Mouse (Mus musculus) E14TG2a.4 (cell line): Measurements from ENCODE around the gene Gm20388.

ENCODE experiments used
- CTCF ChIP-seq: conservative IDR thresholded peaks from 2 replicates; pipeline ENCODE4 v1.5.1; 2014; ENCODE audit warnings: low read length
- NANOG ChIP-seq: IDR thresholded peaks from 2 replicates; pipeline ENCODE4 v1.6.1; 2014; ENCODE audit warnings: borderline replicate concordance, low read length, mixed read lengths
- POU5F1 ChIP-seq: IDR thresholded peaks from 2 replicates; pipeline ENCODE4 v1.6.1; 2014; ENCODE audit warnings: low read length, borderline replicate concordance

DNA sequence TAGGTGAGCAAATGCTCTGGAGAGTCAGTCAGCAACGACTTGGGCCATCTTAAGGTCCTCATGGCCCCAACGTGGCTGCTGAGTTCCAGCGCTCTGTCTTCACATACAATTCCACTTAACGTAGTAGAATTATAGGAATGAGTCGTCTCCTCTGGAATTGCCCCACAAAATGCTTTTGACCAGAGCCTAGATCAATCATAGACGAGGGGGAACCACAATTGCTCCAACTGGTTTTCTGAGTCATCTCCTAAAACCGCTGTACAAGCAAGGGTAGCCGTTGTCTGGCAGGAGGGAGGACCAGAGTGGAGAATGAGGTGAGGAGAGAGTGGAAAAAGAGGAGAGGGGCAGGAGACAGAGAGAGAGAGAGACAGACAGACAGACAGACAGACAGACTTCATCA lies 105.3 kb downstream of the Gm20388 start:
- TF ChIP-seq CTCF, result no peak
- TF ChIP-seq POU5F1, result no peak
- TF ChIP-seq NANOG, result no peak
